Mouse (Mus musculus): ENCODE measurements around the gene Rab11b.

Rab11b gene

DNA sequence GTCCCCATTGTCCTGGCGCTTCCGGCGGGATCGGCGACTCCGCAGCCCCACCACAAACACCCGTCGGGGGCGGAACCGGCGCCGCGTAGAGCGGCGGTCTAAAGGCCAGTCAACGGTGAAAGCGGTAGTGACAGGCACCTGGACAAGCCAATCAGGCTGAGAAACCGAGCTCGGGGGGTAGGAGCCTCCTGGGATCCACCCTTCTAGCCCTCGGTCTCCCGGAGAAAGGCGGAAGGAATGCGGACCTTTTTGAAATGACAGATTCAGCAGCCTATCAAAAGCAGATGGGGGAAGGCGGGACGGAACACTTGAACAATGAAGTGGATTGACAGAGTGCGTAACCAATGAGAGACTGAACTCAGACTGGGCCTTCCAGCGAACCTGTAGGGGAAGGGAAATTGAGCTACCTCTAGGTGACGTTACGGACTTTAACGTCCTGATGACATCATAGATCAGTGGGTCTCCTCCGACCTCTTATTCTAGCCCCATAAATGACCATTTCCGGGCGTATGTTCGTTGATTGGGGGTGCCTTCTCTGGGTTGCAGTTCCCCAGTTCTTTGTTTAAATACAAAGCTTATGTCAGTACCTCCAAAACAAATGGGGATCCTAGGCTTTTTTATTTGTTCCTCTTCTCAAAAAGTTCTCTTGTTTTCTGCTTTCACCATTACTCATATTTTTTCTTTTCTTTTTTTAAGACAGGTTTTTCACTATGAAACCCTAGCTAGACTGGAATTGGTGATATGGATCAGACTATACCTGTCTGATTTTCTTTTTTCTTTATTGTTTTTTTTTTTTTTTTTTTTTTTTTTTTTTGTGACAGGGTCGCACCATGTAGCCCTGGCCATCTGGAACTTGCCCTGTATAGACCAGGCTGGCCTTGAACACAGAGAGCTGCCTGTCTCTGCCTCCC lies at the start of gene Rab11b:
Rab11b (minus strand) TSS at position 276 of the 911 bp plus-strand sequence.
- DNase-seq: peak; percentile 100

DNA sequence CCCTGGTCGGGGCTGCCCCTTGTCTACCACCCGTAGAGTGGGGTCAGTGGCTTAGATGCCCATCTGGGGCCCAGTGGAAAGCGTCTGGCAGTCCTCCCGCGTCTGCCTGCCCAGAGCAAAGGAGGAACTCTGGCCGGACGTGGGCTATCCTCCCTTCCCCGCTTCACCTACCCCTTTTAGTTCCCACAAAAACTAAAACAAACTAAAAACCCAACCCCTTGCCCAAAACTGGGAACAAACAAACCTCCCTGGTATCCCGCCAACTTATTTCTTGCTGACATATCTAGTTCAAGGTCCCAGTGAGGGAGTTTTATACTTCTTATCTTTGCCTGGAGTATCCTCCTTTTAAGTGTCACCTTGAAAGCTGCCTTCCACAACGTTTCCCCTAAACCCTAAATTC lies 47.9 kb upstream of the Rab11b start:
- no peak for DNase-seq

DNA sequence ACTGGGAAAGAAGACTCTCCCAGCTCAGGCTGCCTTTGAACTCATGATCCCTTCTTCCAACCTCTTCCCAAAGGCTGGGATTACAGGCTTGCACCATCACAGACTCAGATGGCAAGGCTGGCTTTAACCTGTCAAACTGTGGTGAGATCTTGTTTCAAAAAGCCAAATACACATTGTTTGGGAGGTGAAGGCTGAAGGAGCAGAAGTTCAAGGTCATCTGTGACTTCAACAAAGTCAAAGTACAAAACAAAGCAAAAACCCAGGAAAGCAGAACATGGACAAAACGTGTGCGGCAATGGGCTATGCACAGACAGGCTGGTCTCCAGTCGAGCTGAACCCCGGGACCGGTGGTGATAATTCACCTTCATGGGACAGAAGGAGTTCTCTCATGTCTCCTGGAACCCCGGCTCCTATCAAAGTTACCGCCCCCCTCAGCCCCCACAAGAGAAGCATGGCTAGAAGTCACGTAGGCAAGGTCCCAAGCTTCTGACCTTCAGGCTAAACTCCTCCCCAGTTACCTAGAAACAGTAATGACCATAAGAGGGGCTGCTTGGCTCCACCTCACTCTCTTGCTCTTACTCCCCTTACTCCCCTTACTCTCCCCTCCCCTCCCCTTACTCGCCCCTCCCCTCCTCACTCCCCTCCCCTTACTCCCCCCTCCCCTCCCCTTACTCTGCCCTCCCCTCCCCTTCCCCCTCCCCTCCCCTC lies 47.0 kb upstream of the Rab11b start:
- DNase-seq: no peak

DNA sequence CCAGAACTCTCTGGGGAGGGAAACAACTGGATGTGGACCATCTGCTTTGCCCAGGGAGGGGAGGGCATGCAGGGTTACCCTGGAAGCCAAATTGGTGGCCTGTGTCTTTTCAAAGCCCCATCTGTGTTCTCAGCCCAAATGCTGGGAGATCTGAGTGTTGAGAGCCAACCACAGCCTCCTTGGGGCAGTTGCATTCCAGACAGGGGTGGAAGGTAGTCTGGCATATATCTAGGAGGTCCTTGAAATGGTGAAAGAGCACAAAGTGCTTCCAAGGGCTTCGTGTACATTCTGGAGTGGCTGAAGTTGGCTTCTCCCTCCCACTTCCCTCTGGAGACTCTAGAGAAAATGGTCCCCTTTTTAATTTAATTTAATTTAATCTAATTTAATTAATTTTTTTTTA lies 44.4 kb upstream of the Rab11b start:
- DNase-seq: no peak

DNA sequence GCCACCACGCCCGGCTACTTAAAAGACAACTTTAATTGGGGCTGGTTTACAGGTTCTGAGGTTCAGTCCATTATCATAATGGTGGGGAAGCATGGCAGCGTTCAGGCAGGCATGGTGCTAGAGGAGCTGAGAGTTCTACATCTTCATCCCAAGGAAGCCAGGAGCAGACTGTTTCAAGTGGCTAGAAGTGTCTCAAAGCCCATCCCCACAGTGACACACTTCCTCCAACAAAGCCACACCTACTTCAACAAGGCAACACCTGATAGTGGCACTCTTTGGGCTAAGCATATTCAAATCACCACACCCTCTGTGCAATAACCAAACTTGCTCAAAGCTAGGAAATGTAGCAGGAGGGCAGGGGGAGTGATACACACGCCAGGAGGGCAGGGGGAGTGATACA lies 43.9 kb upstream of the Rab11b start:
- DNase-seq: no peak

DNA sequence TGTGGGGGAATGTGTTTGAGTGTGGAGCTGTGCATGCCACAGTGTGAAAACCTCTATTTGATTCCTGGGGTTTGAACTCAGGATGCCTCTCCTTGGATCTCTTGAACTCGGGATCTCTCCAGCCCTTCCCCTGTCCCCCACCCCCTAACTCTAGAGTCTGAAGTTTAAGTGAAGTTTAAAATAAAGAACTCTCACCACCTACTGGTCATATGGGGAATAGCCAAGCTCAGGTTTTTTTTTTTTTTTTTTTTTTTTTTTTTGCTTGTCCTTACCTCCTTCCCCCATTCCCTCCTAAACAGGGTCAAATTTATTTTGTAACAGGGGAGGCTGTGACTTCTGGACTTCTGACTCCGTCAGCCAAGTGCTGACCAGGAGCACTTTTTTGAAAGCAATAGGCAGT lies 41.9 kb upstream of the Rab11b start:
- no peak for DNase-seq

DNA sequence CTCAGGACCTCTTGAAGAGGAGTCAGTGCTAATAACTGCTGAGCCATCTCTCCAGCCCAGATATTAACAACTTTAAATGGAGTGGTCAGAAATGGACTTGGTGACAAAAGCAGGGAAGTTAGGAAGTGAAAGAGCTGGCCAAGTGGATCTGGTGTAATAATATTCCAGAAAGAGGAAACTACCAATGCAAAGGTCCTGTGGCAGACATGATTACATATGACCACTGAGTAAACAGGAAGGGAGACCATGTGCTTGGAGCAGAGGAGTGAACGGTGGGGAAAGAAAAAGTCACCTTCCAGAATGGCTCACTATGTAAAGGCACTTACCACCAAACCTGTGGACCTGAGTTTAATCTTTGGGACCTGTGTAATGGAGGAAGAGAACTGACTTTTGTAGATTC lies 38.9 kb upstream of the Rab11b start:
- DNase-seq: no peak

DNA sequence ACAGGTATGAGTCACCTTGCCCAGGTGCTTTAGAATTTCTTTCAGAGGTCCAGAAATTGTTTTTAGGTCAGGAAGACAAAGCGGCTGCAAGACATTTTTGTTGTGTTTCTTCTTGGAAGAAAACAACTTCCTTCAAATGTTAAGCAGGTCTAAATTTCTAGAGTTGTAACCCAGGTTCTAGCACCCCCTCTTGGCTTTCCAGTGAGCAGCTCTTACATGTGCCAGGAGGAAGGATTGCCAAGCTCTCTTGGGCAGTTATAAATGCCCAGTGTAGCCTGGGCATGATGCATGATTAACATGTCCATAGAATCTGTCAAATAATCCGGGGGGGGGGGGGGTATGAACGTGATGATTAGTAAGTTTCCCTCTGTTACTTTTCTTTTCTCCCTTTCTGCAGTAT lies 38.0 kb upstream of the Rab11b start:
- no peak for DNase-seq

DNA sequence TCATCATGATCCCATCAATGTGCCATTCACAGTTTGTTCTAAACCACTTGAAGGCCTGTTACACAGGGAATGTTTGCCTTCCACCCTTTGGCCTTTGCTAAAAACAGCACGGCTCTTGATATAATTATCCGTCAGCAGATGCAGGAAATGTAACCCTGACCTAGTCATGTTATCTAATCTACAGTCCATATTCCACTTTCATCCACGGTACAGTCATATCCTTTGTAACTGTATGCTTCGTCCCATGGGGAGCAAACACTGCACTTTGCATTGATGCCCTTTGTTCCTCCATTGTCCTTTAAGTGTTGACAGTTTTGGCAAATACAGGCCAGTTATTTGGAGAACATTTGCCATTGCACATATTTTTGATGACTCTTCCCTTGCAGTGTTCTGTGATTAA lies 28.4 kb upstream of the Rab11b start:
- DNase-seq: no peak

DNA sequence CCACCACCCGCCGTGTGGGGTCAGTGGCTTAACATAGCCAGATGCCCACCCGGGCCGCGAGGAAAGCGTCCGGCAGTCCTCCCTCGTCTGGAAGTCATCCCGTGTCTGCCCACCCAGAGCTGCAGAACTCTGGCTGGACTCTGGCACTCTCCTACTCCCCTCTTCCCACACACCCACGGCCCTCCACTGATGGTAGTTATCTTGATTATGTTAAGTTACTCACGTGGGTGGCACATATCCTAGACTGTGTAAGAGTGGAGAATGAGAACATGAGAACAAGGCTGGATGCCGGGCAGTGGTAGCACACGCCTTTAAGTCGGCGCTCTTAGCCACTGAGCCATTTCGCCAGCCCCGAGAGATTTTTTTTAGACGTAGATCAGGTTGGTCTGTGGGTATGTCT lies 26.0 kb upstream of the Rab11b start:
- DNase-seq: no peak

DNA sequence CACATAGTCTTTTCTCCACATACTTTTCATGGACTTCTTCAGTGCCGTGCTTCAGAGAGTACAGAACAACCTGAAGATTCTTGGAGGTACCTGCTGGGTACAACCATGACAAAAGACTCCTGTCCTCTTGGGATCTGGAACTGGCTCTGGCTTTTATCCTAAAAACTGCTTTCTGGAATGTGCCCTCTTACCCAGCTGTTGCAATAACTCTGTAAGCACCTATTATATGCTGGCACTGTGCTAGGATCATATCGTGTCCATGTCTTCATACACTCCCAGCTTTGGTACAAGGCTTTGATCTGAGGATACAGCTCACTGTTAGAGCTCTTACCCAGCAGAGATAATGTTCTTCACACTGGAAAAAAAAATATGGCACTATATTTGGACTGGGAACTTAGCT lies 24.6 kb upstream of the Rab11b start:
- DNase-seq: no peak

DNA sequence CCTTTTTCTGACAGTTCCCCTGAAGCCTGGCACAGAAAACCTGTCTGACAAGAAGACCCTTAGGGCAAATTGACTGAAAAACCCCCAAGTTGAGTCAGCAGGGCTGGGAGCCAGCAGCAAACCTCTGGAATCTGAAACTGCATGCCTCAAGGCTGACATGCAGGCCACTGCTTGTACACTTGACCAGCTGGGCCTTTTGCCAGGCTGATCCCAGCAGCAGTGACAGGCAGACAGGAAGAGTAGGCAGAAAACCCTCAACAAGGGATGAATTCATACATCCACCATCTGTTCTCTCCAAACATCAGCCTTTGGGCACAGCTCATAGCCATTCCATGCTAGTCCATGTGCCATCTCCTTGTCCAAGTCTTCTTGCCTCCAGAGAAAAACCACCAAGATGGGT lies 23.1 kb upstream of the Rab11b start:
- DNase-seq: peak in 1 of 2 experiments; percentile 34

DNA sequence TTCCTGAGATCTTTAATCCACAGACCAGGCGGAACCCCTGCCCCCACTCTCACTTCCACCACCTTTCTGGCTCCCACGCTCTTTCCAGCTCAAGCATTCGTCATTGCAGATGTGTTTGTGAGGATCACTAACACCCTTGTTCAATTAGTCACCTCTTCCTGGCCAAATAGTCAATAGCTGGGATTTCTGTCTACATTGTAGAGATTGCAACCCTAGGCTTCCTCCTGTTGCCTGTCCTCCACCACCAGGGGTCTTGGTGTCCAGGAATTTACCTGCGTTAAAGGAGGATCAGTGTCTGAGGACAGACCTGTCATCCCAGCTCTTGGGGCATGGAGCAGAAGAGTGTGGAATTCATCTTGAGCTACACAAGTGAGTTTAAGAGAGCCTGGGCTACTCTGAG lies 21.7 kb upstream of the Rab11b start:
- no peak for DNase-seq

DNA sequence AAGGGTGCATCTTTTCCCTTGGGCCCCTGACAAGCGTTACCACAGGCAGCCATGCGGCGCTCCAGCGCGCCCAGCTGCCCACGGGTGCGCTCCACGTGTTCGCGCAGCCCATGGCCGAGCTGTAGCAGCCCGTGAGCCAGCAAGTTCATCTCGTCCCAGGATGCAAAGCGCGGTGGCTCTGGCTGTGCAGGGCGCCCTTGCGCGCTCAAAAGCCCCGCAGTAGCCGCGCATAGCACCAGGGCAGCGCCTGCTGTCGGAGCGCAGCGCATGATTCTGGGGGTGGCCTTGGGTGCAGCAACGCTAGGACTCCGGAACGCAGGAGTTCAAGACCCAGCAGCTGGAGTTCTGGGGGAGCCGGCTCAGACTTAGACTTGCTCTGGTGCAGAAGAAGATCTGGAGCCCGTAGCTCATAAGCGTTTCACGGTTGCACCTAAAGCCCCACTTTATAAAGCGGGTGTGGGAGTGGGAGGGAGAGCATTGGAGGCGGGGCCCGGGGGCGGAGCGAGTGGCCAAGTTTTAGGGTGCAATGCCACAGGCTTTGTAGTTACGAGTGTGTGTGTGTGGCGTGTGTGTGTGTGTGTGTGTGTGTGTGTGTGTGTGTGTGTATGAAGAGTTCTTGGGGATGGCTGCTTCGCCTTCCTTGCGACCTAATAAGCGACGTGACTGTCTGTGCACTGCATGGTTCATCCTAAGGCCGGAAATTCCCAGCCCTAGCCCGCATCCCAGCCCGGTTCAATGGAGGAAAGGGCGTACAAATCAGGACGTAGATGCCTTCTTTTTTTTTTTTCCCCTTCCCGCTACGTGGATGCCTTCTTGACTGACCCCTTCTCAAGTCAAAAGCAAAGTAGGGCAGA lies 21.0 kb upstream of the Rab11b start, which contains the start of gene Angptl4:
Angptl4 (minus strand) TSS at position 707 of the 854 bp plus-strand sequence.
- peak; percentile 22 to 23 for DNase-seq

DNA sequence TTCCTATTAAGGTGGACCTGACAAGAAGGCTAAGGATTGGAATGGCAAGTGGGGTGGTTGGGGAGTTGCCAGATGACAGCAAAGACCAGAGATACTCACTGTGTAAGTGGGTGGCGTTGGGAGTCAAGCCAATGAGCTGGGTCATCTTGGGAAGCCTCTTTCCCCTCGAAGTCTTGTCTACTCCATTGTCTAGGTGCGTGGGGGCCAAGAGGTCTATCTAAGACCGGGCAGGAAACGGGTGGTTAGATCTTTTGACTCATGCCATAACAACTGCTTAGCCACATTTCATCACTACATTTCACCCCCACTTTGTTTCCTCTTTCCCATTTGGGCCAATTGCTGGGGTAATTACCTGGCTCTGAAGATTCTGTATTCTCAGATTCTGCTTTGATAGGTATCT lies 20.1 kb upstream of the Rab11b start:
- no peak for DNase-seq

DNA sequence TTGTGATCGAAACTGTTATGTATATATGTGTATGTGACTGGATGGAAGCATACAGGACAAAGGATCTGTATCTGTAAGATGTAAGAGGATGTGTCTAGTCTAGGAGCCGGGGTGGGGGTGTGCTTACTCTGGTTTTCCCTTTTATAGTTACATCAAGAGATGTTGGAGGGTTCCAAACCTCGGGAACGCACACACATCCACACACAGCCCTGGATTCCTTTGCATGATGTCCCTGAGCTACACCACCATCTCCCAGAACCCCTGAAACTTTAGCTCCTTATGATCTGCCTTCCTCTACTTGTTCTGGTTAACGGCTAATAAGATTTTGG lies 19.6 kb upstream of the Rab11b start:
- no peak for DNase-seq

DNA sequence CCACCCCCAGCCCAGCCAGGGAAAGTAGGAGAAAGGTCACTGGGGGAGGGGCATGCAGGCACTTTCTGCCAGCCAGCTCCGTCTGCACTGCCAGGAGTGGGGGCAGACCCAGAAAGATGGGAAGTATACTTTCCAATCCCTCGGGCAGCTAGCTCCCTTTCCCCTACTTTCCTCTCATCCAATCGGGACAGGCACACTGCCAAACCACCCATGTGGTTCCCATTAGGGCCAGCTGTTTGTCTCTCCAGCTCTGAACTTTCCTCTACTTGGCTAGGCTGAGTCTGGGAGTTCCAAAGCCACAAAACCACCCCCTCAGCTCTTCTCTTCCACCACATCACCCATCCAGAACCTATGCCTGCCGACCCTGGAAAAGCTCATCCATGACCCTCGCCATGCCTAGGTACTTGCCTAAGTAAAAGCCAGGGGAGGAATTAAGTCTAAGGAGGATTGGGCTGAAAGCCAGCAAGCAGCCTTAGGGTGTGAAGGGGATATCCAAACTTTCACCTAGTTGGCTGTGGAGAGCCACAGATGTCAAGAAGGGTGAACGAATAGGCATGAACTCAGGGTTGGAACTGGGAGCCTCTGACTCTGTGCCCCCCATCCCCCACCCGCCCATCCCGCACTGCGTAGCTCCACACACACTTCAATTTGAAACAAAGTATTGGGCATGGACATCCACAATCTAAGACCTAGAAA lies 19.1 kb upstream of the Rab11b start:
- DNase-seq: peak; percentile 59 to 79

DNA sequence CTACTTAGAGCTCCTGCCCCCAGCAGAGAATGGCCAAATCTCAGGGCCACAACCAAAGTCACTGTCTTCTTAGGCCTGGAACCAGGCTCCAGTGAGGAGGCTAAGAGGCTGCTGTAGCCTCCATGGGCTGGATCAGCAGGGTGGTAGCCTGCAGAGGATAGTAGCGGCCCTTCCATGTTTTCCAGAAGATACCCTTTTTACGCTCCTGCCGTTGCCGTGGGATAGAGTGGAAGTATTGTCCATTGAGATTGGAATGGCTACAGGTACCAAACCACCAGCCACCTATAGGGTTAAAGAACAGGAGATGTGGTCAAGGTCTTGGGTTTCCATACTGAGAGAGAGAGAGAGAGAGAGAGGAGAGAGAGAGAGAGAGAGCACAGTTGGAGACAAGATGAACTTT lies 15.0 kb upstream of the Rab11b start:
- DNase-seq: no peak

DNA sequence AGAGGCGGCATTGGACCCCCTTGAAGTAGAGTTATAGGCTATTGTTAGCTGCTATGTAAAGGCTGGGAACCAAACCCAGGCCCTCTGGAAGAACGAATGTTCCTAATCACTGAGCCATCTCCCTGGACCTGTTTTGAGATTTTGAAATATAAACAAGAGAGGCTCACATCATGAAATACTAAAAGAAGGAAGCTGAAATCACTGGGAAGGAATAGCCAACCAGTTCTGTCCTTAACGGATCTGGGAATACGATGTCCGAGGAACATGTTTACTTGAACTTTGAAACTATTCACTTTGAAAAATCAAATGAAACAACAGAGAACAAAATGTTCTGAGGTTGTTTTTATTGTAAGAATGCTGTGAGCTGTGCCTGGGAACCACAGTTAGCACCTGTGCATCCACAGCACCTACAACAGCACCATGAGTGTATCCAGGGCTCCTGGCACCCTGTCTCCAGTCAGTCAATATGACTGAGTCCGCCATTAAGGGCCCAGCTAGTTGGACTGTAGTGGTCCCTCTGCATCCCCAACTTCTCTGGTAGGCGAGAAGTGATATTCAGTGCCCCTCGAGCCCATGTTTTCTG lies 14.3 kb upstream of the Rab11b start:
- DNase-seq: no peak

DNA sequence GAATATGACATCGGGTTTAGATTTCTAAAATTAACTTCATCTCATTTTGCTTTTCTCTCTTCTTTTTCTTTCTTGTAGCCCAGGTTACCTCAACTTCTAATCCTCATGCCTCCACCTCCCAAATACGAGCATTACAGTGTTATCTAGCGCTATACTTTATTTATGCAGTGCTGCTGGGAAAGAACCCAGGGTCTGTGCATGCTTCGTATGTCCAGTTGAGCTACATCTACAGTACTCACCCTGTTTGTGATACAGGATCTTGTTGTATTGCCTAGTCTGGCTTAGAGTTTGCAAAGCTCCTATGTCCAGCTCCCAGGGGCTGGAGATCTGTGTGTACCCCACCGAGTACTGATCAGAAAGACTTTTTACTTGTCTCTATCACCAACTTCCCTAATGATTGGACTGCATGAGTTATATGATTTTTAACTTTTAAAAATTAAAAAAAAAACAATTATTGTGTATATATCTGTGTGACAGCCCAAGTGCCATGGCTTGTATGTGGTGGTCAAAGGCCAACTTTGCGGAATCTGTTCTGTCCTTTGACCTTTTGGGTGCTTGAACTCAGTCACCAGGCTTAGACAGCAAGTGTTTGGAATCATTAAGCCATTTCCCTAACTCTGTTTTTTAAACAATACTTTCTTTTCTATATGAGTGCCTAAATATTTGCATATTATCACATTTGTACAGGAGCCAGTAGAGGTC lies 13.7 kb upstream of the Rab11b start:
- no peak for DNase-seq

DNA sequence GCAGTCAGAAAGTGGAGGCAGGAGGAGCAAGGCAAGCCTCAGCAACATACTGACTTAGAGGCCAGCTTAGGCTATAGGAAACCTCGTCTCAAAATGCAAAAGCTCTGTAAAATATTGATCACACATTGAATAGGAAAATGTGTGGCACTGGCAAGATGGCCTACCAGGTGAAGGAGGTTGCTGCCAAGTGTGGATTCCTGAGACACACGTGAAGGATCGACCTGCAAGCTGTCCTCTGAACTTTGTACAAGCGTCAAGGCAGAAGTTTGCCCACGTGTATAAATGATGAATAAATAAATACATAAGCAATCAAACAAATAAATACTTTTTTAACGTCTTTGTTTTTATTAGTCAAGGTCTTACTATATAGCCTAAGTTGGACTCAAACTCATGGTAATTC lies 13.1 kb upstream of the Rab11b start:
- no peak for DNase-seq

DNA sequence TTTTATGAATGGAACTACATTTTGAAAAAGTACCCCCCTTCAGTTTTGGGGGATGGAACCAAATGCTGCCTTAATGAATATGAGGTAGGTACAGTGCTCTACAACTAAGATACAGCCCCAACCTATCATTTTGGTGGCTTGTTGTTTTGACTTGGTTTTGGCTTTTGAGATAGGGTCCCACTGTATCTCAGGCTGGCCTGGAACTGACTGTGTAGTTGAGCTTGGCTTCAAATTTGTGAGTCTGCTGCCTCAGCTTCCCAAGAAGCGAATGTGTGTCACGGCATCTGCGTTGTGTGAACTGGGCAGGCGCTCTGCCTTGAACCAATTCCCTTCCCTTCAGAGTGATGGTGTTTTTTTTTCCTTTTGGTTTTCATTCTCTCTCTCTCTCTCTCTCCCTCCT lies 11.3 kb upstream of the Rab11b start:
- no peak for DNase-seq
